Mouse (Mus musculus): ENCODE data around the gene Zan.

GRCm38 (mm10) chr5:137445536-137445935 is 31.3 kb downstream of the Zan start:
- TF ChIP-seq POLR2A (IDR thresholded peaks at IDR 0.05; ENCODE audit: borderline replicate concordance, extremely low read depth, low read depth, low read length) (no peak), CTCF (IDR thresholded peaks at IDR 0.05; ENCODE audit: insufficient read depth, low read length) (no peak)

Measured in lung, adult 2 months (tissue).